Mouse (Mus musculus): Measurements from ENCODE around the gene Vac14.
"Not testable (repeated sequence)": the region's sequence is repeated elsewhere in the genome, so short reads cannot be mapped to it uniquely, and the experiment has no call there.

The Vac14 gene

DNA sequence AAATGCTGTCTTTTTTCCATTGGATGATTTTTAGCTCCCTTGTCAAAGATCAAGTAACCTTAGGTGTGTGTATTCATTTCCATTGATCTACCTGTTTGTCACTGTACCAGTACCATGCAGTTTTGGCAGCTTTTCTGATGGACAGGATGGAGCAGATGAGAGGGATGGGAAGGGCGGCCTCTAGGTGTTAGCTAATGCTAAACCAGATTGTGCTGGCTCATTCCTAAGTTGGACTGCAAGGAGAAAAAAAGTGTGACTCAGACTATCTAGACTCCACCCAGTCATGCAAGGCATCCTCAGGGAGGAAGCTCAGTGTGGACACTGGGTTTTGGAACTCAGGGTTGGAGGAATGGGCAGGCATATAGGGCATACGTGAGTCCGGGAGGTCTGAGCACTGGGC, 30.2 kb downstream of the Vac14 start:
- in situ Hi-C loops (cut with MseI, MboI), result no loop called here

GRCm38 (mm10) chr8:110649286-110649685, 30.9 kb downstream of the Vac14 start:
- in situ Hi-C loops (cut with MseI, MboI), result no loop called here

DNA sequence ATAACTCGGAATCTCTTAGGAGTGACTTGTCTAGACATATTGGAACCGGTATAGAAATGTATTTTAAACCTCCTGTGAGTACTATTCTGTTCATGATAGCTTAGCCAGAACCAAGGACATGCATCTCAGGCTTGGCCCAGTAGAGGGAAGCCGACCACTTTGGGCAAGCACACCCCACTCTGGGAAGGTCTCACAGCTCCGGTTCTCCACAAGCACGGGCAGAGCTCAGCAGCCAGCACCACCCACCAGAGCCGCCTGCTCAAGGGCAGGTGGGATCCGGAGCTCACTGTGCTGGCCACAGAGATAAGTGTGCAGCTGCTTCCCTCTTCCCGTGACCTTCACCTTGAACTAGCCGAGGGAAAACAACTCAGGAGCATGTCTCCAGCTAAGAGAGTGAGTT, 32.5 kb downstream of the Vac14 start:
- in situ Hi-C loops (cut with MseI, MboI), result no loop called here

DNA sequence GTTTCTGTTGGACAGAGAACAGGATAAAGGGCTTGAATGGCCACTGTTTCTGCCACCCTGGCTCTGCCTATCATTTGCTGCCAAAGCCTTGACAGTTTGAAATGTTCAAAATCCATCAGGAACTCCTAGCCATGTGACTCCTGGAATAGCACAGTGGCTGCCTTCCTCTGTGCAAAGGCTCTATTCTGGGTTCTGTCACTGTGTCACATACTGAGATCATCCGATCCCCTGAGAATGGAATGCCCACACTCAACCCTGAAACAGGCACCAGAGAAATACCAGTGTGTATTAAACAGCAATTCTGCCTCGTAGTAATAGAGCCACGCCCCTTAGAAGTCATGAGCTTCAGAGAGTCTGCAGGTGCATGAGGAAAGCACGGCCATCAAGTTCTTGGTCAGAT, 33.5 kb downstream of the Vac14 start:
- in situ Hi-C loops (cut with MseI, MboI), result no loop called here

GRCm38 (mm10) chr8:110654075-110655060, 36.0 kb downstream of the Vac14 start:
- in situ Hi-C loops (cut with MseI, MboI), result no loop called here

DNA sequence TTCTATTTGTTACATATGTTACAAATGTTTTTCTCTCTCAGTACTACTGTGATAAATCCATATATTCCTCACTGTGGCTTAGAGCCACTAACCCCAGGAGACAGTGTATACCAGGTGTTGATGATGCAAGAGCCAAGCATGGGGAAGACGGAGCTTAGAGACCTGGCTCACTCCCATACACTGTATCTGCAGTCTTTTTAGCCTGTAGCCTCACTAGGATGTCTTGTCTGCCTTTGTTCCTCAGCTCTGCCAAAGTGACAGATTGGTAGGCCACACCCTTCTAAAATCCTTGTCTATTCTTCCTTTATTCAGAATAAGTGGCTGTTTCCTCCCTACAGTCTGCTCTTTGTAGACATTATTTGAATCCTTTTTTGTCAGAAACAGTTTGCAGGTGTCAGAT, 37.4 kb downstream of the Vac14 start:
- in situ Hi-C loops (cut with MseI, MboI), result no loop called here

- in situ Hi-C loops (cut with MseI, MboI), result no loop called here
Observed at GRCm38 (mm10) chr8:110657661-110658060, 39.3 kb downstream of the Vac14 start.

GRCm38 (mm10) chr8:110660121-110660520, 41.7 kb downstream of the Vac14 start:
- in situ Hi-C loops (cut with MseI, MboI), result no loop called here

DNA sequence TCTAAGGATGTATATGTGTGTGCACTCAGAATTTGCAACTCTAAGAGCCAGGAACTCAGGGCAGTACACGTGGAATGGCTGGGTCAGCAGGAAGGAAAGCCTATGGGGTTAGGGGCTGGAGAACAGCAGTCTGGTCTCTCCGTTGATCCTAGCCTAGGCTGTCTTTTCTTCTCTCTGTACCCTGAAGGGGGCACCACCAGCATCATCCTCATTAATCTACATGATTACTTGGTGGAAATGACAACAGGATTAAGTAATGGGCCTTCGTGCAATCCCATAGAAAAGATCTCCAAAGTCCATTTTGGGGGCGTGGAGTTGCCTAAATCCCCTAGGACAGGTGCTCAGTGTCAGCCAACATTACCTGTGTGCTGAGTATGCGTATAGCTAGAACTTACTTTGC, 44.2 kb downstream of the Vac14 start:
- in situ Hi-C loops (cut with MseI, MboI), result no loop called here

GRCm38 (mm10) chr8:110663015-110663742, 44.8 kb downstream of the Vac14 start:
- in situ Hi-C loops (cut with MseI, MboI), result no loop called here

DNA sequence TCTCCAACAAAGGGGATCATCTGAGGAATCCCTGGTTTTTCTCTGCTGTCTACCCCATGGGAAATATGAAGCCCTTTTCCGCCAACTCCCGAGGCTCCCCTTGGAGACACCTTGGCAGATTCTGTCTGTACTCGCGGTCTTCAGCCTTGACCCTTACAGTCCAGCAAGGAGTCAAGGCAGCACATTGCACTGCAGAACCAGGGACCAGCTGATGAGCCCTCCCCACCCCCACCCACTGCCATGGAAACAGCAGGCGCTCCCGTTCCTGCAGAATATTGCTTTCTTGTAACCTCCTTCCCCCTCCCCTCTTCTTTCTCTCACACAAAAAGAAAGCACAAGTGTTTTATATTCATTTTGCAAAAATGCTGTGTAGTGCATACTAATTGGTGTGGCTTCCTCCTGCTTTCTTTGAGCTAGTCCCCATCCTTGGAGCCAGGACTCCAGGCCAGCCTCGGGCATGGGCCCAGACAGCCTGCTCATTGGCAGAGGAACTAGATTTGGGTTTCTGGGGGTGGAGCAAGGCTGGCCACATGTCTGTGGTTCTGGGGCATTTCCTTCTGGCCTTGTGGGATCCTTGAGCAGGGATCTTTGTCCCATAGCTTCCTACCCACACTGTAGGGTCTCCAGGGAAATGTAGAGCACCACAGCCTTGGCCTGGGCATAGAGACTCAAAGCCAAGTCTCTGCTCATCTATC, 46.0 kb downstream of the Vac14 start:
- in situ Hi-C loops (cut with MseI, MboI), result no loop called here

DNA sequence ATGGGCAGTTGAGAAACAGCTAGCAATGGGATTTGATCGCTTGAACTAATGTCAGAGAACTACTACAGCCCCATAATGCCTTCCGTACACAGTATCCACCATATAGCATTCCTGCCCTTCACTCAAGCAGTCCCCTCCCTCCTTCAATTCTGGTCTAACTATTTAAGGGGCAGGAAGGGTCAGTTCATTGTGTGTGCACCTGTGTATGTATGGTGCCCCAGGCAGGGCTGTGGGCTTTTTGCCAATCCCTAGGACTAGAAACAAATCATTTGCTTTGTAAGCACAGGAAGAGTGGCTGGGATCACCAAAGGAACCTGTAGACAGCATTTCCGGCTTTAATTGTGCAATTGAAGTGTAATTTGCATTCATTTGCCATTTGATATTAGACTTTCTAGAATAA, 46.6 kb downstream of the Vac14 start:
- in situ Hi-C loops (cut with MseI, MboI), result no loop called here

- in situ Hi-C loops (cut with MseI, MboI), result not testable (repeated sequence)
Observed at GRCm38 (mm10) chr8:110667590-110668177, 49.3 kb downstream of the Vac14 start.

DNA sequence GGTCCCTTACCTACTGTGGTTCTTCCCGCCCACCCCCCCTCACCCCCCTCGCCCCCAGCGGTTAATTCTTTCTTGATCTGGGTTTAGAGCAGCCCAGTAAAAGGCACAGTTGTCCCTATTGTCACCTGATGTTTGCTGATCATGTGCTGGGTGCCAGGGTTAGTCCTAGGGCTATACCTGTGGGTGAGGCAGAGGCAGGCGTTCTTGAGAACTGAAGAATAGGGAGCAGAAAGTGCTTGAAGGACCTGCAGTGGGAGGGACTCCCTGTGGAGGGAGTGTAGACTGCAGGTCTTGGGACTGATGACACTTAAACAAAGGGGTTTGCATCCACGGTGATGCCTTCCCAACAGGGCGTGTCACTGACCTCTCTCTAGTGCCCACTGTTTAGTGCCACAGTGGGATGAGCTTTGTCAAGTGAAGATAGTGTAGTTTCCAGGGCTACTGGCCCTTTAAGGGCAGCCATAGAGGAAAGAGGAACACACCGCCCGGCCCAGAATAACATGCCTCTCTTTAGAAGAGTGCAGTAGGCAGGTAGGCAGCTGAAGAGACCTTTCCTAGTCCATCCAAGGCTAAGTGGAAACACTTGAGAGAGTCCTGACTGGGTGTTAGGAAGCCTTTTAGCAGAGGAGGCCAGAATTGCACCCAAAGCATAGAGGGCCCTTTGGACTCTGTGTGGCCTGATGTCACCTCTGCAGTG, 51.7 kb downstream of the Vac14 start:
- in situ Hi-C loops (cut with MseI, MboI), result no loop called here

DNA sequence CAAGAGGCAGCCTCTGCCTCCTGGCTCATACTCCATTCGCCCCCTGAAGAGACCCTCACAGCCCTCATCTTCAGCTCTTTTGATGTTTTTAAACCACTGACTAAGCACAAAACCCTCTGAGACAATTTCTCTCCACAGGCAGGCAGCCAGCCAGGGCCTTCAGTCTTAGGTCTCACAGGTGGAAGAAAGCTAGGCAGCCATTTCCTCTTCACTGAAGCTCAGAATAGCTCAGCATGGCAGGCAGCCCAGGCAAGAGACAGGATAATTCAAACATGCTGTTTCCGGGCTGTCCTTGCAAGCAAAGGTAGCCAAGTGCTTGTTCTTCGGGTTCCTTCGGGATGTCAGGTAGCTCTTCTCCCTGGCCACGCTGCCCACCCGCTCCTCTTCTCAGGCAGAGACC, 52.9 kb downstream of the Vac14 start:
- in situ Hi-C loops (cut with MseI, MboI), result no loop called here

GRCm38 (mm10) chr8:110672133-110672532, 53.7 kb downstream of the Vac14 start:
- in situ Hi-C loops (cut with MseI, MboI), result no loop called here

DNA sequence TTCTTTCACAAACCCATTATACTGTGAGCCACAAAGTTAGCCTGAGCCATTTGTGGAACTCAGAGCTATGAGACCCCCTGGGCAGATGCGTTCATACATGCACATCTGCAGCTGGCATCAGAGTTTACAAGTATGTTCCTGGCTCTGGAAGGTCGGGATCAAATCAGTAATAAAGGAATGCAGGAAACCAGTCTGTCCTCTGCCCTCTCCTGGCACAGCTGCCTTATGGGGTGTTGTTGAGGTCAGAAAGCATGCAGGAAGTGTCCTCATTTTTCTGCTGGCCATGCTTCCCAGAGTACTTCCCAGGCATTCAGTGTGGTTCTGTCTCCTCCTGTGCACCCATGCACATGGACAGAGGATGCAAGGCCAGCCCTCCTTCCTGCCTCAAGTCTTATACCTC, 54.8 kb downstream of the Vac14 start:
- in situ Hi-C loops (cut with MseI, MboI), result no loop called here

- in situ Hi-C loops (cut with MseI, MboI), result no loop called here
Observed at GRCm38 (mm10) chr8:110674589-110674988, 56.2 kb downstream of the Vac14 start.

DNA sequence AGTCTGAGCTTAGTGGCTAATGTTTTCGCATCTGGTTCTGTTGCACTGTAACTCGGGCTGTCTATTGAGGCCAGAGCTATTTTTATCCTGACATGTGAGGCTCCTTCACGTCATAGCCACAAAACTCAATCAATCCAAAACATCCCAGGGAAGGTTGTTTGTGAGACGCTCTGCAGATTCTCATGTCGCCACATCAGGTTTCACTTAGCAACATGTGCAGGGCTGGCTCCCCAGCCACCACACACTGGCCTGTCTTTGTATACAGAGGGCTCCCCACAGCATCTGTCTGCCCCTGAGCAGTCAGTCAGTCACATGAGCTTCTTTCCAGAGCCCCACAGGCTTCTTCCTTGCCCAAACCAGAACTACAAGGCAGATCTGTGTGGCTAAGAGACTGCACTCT, 58.3 kb downstream of the Vac14 start:
- in situ Hi-C loops (cut with MseI, MboI), result no loop called here

GRCm38 (mm10) chr8:110677174-110677660, 58.8 kb downstream of the Vac14 start:
- in situ Hi-C loops (cut with MseI, MboI), result no loop called here

DNA sequence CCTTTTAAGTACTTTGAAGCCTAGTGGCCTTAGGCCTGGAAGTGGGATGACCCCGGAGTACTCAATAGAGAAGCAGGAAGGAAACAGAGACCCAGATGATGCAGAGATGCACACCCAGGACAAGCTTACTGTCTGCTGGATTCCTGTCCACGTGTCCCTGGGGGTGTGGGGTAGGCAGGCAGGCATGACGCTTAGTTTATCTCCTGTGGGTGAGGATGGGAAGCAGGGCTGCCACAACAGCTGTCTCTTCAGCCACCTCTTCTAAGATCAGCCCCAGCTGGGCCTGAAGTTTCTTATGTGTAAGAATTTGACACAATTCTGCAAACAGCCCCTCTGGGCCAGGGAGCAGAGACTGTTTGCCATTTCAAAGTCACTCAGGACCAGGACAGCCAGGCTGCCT, 60.6 kb downstream of the Vac14 start:
- in situ Hi-C loops (cut with MseI, MboI), result no loop called here

Data from mouse trophoblast stem cell (cell line).